Mouse (Mus musculus) intestine, embryonic 16.5 days (tissue): Measurements from ENCODE around the gene Rnf11. TPM values are rescaled to one million over a fixed set of nuclear protein-coding genes. Genes with fewer than 3 reads are reported as not detected.

ENCODE experiments used
- ATAC-seq: fragments of 200-750 bp; cut with Nextera tagmentation; 2 replicates; pipeline ENCODE4 v1.8.0; 2017; ENCODE audit warnings: moderate TSS enrichment, moderate library complexity
- H3K27ac ChIP-seq: fragments of 300-500 bp; sonication (generic); 2 replicates; pipeline ENCODE4 v1.5.1; 2014; ENCODE audit warnings: mild to moderate bottlenecking, low read length
- H3K27me3 ChIP-seq: fragments of 300-500 bp; sonication (generic); replicated peaks from 2 replicates; pipeline ENCODE4 v1.6.1; 2014; ENCODE audit warnings: low read length, control low read depth, mixed read lengths; ENCODE audit not compliant: control insufficient read depth, insufficient read depth
- H3K36me3 ChIP-seq: fragments of 300-500 bp; sonication (generic); 2 replicates; pipeline ENCODE4 v1.6.1; 2014; ENCODE audit warnings: low read length, control low read depth; ENCODE audit not compliant: control insufficient read depth, insufficient read depth
- H3K4me1 ChIP-seq: fragments of 300-500 bp; sonication (generic); 2 replicates; pipeline ENCODE4 v1.6.1; 2014; ENCODE audit warnings: low read length, control low read depth, mixed read lengths; ENCODE audit not compliant: control insufficient read depth, insufficient read depth
- H3K4me2 ChIP-seq: fragments of 300-500 bp; sonication (generic); 2 replicates; pipeline ENCODE4 v1.6.1; 2014; ENCODE audit warnings: low read depth, low read length, control low read depth
- H3K4me3 ChIP-seq: fragments of 300-500 bp; sonication (generic); 2 replicates; pipeline ENCODE4 v1.5.1; 2014; ENCODE audit warnings: mild to moderate bottlenecking, low read length
- H3K9ac ChIP-seq: fragments of 300-500 bp; sonication (generic); 2 replicates; pipeline ENCODE4 v1.6.1; 2014; ENCODE audit warnings: low read depth, low read length
- H3K9me3 ChIP-seq: fragments of 300-500 bp; sonication (generic); 2 replicates; pipeline ENCODE4 v1.6.1; 2016; ENCODE audit warnings: low read length, control low read depth; ENCODE audit not compliant: control insufficient read depth
- WGBS: fragments of 180-500 bp; shearing (Covaris S2); extraction: QIAGEN DNeasy Blood & Tissue Kit; methylation state at CpG from one replicate; pipeline ENCODE4 v1.1.7; 2014; 5-methylcytosine and 5-hydroxymethylcytosine counted together
- polyA plus RNA-seq: library from polyadenylated mRNA; unstranded; fragments of >200 nt; fragmentation: Nextera tagmentation; extraction: Ambion mirVana; gene quantifications from 2 replicates; pipeline ENCODE4 v1.2.1, GENCODE M21; 2015

Gene Rnf11
- polyA plus RNA-seq, 1 experiment from 2014 or later, result 15.0 TPM

- WGBS, result 78% methylated on average over 6 of the region's 6 CpGs
- Histone ChIP-seq H3K27ac (no peak overlapping the region), H3K4me3 (no peak overlapping the region), H3K27me3 (no peaks in the 10 kb centered on the region), H3K9me3 (no peaks in the 10 kb centered on the region), H3K4me2 (no peak overlapping the region), H3K9ac (no peak overlapping the region), H3K4me1 (no peaks in the 10 kb centered on the region), H3K36me3 (no peaks in the 10 kb centered on the region)
- ATAC-seq, result no peak
Observed at GRCm38 (mm10) chr4:109422436-109422835, 62.1 kb downstream of the Rnf11 start.

DNA sequence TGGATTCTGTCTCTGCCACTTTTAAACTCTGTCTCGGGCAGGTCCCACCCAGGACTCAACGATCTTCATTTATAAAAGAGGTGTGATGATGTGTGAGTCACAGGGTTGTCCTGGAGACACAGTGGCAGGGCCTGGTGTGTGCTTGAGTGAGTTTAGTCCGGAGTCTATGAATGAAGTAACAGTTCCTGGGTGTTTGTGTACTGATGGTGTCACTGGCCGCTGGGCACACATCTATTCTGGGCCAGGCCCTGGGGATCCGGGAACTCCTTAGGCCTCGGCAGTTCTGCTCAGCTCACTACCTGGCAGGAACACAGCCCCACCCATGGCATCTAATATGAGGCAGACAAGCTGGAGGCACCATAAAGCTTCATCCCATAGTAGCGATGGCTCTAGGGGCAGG lies 62.9 kb downstream of the Rnf11 start:
- Histone ChIP-seq H3K27ac (no peak overlapping the region), H3K4me2 (no peak overlapping the region), H3K4me1 (no peaks in the 10 kb centered on the region), H3K36me3 (no peaks in the 10 kb centered on the region), H3K9ac (no peak overlapping the region), H3K9me3 (no peaks in the 10 kb centered on the region), H3K4me3 (no peak overlapping the region), H3K27me3 (no peaks in the 10 kb centered on the region)
- ATAC-seq, result no peak; the same call in 1 of the 2 replicates
- 81% methylated on average over 7 of the region's 7 CpGs for WGBS

DNA sequence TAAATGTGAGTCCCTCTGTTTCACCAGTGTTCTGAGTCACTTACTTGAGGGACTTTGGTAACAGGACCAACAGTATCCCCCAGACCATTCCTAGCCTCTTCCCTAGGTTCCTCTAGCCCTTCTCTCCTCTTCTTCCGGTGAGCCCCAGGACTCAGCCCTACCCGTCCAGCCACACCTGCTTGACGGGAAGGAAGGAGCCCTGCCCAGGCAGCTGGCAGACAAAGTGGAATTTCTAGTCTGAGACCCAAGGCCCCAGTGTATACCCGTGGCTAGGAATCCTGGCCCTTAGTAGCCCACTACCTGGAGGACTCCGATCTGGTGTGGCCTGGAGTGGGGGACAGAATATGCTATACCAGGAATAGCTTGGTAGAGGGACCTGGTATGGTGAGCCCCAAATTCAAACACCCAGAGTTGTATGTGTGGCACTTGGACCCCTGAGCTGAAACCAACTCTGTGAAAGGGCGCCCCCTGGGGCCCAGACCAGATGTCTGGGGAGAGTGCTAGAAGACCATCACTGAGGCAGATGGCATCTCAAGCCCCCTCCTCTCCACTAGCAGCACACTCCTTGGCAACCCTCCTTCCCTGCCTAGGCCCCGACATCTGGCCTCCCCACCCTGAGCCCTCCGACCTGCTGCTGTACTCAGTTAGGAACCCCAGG lies 64.3 kb downstream of the Rnf11 start:
- Histone ChIP-seq H3K36me3 (no peaks in the 10 kb centered on the region), H3K4me3 (no peak overlapping the region), H3K9me3 (no peaks in the 10 kb centered on the region), H3K4me1 (no peaks in the 10 kb centered on the region), H3K4me2 (no peak overlapping the region), H3K9ac (no peak overlapping the region), H3K27ac (no peak overlapping the region), H3K27me3 (no peaks in the 10 kb centered on the region)
- 62% methylated on average over 8 of the region's 8 CpGs for WGBS
- peak; percentile 41 for ATAC-seq

DNA sequence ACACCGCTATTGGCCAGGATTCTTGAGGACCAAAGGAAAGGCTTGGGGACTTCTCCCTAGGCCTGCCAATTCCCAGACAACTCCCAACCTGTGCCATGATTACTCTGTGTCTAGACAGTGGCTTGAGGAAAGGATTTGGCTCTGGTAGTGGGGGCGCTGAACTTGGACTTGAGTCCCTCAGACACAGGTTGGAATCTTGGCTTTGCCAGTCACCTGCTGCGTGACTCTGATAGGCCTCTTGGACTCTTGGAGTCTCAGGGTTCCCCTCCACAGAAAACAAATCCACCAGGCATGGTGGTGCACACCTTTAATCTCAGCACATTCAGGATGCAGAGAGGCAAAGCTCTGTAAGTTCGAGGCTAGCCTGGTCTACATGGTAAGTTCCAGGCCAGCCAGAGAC lies 65.0 kb downstream of the Rnf11 start:
- Histone ChIP-seq H3K4me3 (no peak overlapping the region), H3K4me1 (no peaks in the 10 kb centered on the region), H3K27me3 (no peaks in the 10 kb centered on the region), H3K9ac (no peak overlapping the region), H3K36me3 (no peaks in the 10 kb centered on the region), H3K4me2 (no peak overlapping the region), H3K27ac (no peak overlapping the region), H3K9me3 (no peaks in the 10 kb centered on the region)
- WGBS, result 89% methylated on average over 4 of the region's 4 CpGs
- ATAC-seq, result no peak

- Histone ChIP-seq H3K4me3 (no peak overlapping the region), H3K9ac (no peak overlapping the region), H3K4me2 (no peak overlapping the region), H3K4me1 (no peaks in the 10 kb centered on the region), H3K36me3 (no peaks in the 10 kb centered on the region), H3K9me3 (no peaks in the 10 kb centered on the region), H3K27me3 (no peaks in the 10 kb centered on the region), H3K27ac (no peak overlapping the region)
- no peak for ATAC-seq
- 36% methylated on average over 3 of the region's 3 CpGs for WGBS
Observed at GRCm38 (mm10) chr4:109419017-109419416, 65.5 kb downstream of the Rnf11 start.

GRCm38 (mm10) chr4:109417998-109418397 lies 66.5 kb downstream of the Rnf11 start:
- 83% methylated on average over 1 of the region's 1 CpGs for WGBS
- H3K9me3 ChIP-seq, result no peaks in the 10 kb centered on the region
- no peak overlapping the region for H3K9ac ChIP-seq
- H3K4me3 ChIP-seq, result no peak overlapping the region
- no peaks in the 10 kb centered on the region for H3K27me3 ChIP-seq
- ATAC-seq, result no peak
- no peak overlapping the region for H3K4me2 ChIP-seq
- no peaks in the 10 kb centered on the region for H3K4me1 ChIP-seq
- no peaks in the 10 kb centered on the region for H3K36me3 ChIP-seq
- H3K27ac ChIP-seq, result no peak overlapping the region

DNA sequence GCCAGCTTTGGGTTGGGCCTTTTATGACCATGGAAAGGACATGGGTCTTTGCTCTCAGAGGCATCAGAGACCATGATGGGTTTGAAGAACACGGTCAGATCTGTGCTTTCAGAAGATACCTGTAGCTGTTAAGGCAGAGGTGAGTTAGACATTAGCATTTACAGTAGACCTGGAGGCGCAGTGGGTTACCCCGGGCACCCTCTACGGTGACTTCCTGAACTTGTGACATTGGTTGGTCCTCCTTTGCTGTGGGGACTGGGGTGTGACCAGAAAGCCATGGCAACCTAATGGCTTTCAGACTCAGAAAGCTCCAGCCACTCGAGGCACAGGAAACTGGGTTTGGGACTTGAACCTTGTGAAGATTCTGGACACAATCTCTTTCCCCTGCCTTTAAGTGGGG lies 72.3 kb downstream of the Rnf11 start:
- no peaks in the 10 kb centered on the region for H3K36me3 ChIP-seq
- no peak overlapping the region for H3K9ac ChIP-seq
- 87% methylated on average over 5 of the region's 5 CpGs for WGBS
- no peak overlapping the region for H3K4me3 ChIP-seq
- no peak overlapping the region for H3K27ac ChIP-seq
- no peaks in the 10 kb centered on the region for H3K9me3 ChIP-seq
- no peak for ATAC-seq
- H3K4me1 ChIP-seq, result peaks cover 27% of the 10 kb centered on the region
- H3K4me2 ChIP-seq, result no peak overlapping the region
- H3K27me3 ChIP-seq, result no peaks in the 10 kb centered on the region

DNA sequence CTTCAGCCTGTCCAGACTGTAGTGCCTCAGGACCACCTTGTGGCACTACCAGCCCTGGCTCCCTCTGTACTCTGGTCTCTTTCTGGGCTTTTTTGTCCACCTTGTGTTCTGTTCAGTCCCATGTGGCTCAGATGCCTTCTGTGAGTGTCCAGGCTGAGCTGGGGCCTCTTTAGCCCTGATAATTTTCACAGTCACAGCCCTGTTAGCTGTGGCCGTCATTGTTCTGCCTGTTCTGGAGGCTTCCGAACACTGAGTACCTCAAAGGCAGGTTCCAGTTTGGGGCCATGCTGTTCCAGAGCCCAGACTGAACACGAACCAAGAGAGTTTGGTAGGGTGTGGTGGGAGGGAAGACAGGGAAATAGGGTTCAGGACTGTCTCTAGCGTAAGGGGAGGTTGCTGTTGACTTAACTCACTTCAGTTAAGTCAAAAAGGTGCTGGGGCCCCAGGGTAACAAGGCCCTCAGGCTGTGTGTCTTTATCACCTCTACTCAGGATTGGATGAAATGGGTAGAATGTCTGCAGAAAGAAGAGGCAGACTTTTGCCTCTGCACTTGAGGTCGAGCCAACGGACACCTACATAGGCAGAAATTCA lies 73.1 kb downstream of the Rnf11 start:
- peaks cover 28% of the 10 kb centered on the region for H3K4me1 ChIP-seq
- H3K36me3 ChIP-seq, result no peaks in the 10 kb centered on the region
- 80% methylated on average over 6 of the region's 6 CpGs for WGBS
- no peak for ATAC-seq
- H3K27me3 ChIP-seq, result no peaks in the 10 kb centered on the region
- H3K4me2 ChIP-seq, result no peak overlapping the region
- no peaks in the 10 kb centered on the region for H3K9me3 ChIP-seq
- no peak overlapping the region for H3K27ac ChIP-seq
- H3K9ac ChIP-seq, result peak overlapping the region; percentile 33; the same call in 1 of the 2 replicates
- no peak overlapping the region for H3K4me3 ChIP-seq

GRCm38 (mm10) chr4:109410681-109411376 lies 73.7 kb downstream of the Rnf11 start:
- Histone ChIP-seq H3K4me3 (no peak overlapping the region), H3K4me1 (peaks cover 29% of the 10 kb centered on the region), H3K9me3 (no peaks in the 10 kb centered on the region), H3K36me3 (no peaks in the 10 kb centered on the region), H3K27me3 (no peaks in the 10 kb centered on the region), H3K4me2 (no peak overlapping the region), H3K9ac (peak overlapping the region; percentile 33; the same call in 1 of the 2 replicates), H3K27ac (no peak overlapping the region)
- peak; percentile 29 for ATAC-seq
- WGBS, result 60% methylated on average over 9 of the region's 9 CpGs
